Mouse (Mus musculus): ENCODE results near the gene Tmco4. TPM values are rescaled to one million over a fixed set of nuclear protein-coding genes. Genes with fewer than 3 reads are reported as not detected.

Gene Tmco4
- total RNA-seq, 4 experiments from 2014 or later, result 2.3 to 3.6 (median 3.5) TPM

DNA sequence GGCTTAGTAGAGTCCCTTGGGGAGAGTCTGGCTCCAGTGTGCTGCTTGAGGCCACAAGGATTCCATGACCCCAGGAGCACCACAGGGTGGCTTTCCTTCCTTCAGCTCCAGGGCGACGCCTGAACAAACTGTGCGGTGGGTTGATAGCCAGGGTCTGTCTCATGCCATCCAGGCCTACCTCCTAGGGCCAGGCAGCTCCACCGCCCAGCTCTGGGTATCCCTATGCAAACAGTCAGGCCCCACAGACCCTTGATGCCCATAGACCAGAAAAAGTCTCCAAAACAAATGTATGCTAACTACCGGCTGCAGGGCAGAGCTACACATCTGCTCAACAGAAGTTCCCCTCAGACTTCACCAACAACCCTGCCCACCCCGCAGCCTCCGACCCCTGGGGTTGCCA lies 118.4 kb downstream of the Tmco4 start:
- no peak for DNase-seq (ENCODE audit: low spot score in 2 of 2)

- DNase-seq (ENCODE audit: low spot score in 2 of 2), result no peak
These were observed 119.0 kb downstream of the Tmco4 start for GRCm38 (mm10) chr4:139091478-139092355.

DNA sequence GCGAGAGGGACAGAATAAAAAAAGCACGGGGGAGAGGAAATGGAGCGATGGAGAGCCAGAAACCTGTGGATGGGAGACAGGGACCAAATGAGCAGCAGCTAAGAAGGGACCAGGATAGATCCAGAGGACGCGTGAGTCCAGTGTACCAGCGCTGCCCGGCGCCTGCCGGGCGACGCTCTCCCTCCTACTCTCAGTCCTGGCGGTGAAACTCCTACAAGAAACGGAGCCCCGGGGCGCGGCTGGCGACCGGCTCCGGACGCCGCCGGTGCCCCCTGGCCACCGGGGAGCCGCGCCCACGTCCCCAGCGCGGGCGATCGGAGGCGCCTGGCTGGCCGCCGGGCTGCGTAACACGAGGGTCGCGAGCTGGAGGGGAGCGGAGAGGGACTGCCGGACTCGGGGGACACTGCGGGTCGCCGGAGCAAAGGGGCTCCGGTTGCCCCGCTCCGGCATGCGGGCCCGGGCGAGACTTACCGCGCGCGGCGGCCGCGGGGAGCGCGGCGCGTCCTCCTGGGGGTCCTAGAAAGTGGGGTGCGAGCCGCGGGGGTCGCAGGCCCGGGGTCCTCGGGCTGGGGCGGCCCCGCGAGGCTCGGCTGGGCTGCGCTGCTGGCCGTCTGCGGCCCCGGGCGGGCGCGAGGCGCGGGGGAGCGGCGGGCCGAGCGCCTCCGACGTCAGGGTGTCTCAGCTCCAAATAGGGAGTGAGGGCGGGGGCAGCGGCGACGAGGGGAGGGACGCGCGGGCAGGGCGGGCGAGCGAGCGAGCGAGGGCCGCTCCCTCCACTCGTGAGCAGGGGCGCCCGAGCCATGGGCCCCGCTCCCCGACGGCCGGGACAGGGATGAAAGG lies 119.9 kb downstream of the Tmco4 start, which contains the start of gene Nbl1:
TSS of gene Nbl1 (minus strand) at position 638 of the 840 bp plus-strand sequence.
- DNase-seq (ENCODE audit: low spot score in 2 of 2), result no peak

- no peak for DNase-seq (ENCODE audit: low spot score in 2 of 2)
These were observed 120.5 kb downstream of the Tmco4 start for GRCm38 (mm10) chr4:139093196-139093530.

DNA sequence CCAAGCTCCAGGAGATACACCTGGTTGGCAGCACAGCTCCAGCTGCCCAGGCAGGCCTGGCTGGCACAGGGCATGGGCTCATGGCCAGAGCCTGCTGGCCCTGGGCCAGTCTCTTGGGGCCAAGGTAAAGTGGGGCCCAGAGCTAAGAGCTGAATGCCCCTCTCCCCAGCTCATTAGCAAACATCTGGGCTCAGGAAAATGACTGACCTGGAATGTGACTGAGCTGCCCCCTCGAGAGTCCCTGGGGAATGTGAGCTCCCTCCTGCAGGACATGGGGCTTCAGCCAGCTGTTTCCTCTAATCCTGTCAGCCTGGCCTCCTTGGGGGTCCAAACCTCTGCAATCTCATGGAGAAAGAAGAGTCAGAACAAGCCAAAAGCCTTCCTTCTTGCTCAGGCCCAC lies 122.7 kb downstream of the Tmco4 start:
- no peak for DNase-seq (ENCODE audit: low spot score in 2 of 2)

GRCm38 (mm10) chr4:139096201-139096600 lies 123.5 kb downstream of the Tmco4 start:
- DNase-seq (ENCODE audit: low spot score in 2 of 2), result no peak

- DNase-seq (ENCODE audit: low spot score in 2 of 2), result no peak
These were observed 127.6 kb downstream of the Tmco4 start for GRCm38 (mm10) chr4:139100326-139100725.

DNA sequence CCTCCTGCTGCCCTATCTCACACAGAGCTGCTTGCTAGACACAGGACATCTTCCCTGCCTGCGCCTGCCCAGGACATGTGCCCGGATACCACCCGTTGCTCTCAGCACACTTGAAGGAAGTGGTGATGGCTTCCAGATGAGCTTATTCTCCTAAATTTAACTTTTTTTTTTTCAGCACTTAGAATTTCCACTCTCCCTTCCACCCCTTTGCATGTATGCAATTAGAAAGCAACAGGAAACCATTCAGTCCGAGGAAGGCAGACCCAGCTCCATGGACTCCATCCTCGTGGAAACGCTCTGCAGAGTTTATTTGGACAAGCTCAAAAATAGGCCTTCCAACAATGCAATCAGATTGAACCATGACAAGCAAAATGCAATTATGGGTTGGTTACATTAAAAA lies 128.9 kb downstream of the Tmco4 start:
- DNase-seq (ENCODE audit: low spot score in 2 of 2), result no peak

- DNase-seq (ENCODE audit: low spot score in 2 of 2), result no peak
These were observed 132.8 kb downstream of the Tmco4 start for GRCm38 (mm10) chr4:139105453-139105852.

Other genes with a start within 250 kb of the Tmco4 start
- under 1 TPM; 0.14 to 0.51 (median 0.26) TPM for gene Pla2g2c, start 248.1 kb upstream of the Tmco4 start, total RNA-seq (2022)
- gene Ubxn10, start 235.7 kb upstream of the Tmco4 start, total RNA-seq (2022), result 1 to 10 TPM; 1.2 to 2.4 (median 1.5) TPM
- gene Pla2g2f, start 215.3 kb upstream of the Tmco4 start, total RNA-seq (2022), result not detected
- gene Pla2g2d, start 197.2 kb upstream of the Tmco4 start, total RNA-seq (2022), result 1 to 10 TPM in 1 of 4 experiments, under 1 TPM in 3; 0.32 to 1.3 (median 0.69) TPM
- gene Pla2g5, start 109.4 kb upstream of the Tmco4 start, total RNA-seq (2022), result 1 to 10 TPM; 1.8 to 4.8 (median 3.0) TPM
- not detected for gene Gm13030, start 98.9 kb upstream of the Tmco4 start, total RNA-seq (2022)
- gene Pla2g2e, start 94.9 kb upstream of the Tmco4 start, total RNA-seq (2022), result not detected
- gene Otud3, start 58.9 kb upstream of the Tmco4 start, total RNA-seq (2022), result 10 to 100 TPM; 11.8 to 16.6 (median 15.9) TPM
- not detected for gene Rnf186, start 5.8 kb upstream of the Tmco4 start, total RNA-seq (2022)
- 1 to 10 TPM; 6.2 to 8.0 (median 7.4) TPM for gene Htr6, start 102.7 kb downstream of the Tmco4 start, total RNA-seq (2022)
- gene Nbl1, start 120.1 kb downstream of the Tmco4 start, total RNA-seq (2022), result 10 to 100 TPM; 52.1 to 64.5 (median 55.5) TPM
- gene Minos1, start 158.2 kb downstream of the Tmco4 start, total RNA-seq (2022), result 100 to 1,000 TPM; 182 to 221 (median 192) TPM
- gene Capzb, start 220.0 kb downstream of the Tmco4 start, total RNA-seq (2022), result 100 to 1,000 TPM; 310 to 345 (median 321) TPM